Mouse (Mus musculus): ENCODE data around the gene Irx2.

Gene Irx2

DNA sequence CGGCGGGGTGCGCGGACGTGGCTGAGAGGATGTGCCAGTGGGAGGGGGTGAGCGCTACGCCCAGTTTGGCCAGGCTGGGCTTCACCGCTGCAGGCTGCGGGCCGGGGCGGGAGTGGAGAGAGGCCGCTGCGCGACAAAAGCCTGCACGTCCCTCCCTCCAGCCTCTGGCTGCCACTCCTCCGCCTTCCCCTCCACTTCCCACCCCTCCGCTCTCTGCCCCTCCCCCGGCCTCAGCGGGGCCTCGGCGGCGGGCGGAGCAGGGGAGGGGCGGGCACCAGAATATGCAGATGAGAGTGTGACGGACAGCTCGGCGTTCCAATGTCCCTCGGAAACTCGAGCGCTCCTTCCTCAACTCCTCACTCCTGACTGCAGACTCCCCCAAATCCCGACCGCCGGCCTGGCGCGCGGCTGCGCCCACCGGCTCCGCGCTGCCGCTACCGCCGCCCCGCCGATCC lies at the start of gene Irx2:
Gene Irx2, plus strand, starts transcription at position 359 of the 455 bp plus-strand sequence.
- DNase-seq (ENCODE audit: low spot score): no peak

DNA sequence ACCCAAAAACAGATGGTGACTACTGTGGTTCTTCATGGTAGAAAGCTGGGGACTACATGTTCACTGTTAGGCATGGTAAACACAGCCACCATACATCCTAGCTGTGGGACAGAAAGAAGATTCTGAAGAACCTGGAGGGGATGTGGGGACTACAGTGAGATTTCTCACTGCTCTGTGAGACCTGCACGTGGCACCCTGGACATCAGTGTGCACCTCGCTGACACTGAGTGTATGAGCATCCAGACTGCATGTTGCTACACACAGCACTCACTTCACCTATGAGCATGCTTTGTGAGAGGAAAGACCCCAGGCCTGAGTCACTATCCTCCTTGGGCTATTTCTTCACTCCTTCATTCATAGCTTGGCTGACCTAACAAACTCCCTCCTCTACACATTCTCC lies 47.3 kb upstream of the Irx2 start:
- DNase-seq (ENCODE audit: low spot score): no peak

DNA sequence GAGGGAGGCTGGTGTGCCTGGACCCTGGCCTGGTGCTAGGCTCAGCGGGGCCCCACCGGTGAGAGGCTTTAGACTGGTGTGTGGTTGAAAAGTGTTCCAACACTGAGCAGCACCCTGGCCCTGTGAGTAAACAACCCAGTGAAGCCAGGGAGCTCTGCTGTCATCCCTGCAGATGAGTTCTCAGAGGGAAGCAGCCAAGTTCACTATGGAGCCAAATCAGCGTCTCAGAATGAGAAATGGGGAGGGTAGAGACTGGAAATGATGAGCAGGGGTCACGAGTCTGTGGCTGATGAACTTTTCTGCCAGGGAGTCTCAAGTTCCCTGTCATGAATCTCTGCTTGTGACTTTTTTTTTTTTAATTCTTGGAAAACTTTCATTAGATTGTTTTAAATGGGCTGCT lies 36.1 kb upstream of the Irx2 start:
- no peak for DNase-seq (ENCODE audit: low spot score)

DNA sequence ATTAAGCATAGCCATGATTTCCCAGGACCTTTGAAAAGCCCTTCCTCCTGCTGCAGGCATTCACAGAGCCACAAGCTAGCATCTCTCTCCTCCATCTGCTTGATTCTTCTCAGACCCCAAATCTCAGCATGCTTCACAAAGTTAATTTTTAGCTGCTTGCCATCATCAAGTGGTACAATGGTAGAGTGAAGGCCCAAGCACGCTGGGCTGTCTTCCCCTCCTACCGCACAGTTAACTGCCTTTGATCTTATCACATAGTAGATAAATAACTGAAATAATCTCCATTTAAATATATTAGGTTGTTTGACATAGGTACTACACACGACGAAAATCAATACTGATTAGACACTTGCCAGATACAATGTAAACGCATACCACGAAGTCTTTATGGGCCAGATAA lies 35.3 kb upstream of the Irx2 start:
- DNase-seq (ENCODE audit: low spot score): no peak

DNA sequence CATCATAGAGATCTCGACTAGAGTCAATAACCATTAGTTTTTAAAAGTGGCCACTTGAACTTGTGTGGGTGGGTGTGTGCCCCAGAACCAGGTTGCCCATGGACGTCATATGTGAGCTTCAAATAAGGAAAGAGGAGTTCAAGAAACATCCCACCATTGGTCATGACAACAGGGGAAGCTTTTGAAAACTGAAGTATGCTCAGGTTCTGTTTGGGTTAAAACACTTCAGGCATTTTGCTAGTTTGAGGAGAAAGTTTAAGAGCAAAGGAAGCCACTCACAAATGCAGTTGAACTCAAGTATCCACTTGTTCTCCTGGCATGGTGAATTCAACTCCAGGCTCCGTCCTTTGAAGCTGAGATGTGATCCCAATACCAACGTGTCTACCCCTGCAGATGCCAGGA lies 34.9 kb upstream of the Irx2 start:
- DNase-seq (ENCODE audit: low spot score): no peak

DNA sequence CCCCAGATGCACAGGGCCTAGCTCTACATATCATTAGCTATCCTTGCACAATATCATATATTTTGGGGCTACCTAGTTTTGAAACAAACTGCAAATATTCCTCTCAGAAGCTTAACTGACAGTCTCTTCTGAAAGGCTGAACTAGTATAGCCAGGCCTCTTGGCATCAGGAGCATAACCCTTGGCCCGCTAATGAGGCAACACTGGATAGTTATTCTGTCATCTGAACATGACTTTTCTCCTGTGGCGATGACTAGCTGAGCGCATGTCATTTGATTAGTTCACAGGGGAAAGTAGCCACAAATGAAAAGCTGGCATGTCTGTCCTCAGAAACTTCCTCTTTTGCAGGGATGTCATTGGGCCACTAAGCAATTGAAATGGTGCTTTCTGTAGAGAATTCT lies 29.4 kb upstream of the Irx2 start:
- no peak for DNase-seq (ENCODE audit: low spot score)

DNA sequence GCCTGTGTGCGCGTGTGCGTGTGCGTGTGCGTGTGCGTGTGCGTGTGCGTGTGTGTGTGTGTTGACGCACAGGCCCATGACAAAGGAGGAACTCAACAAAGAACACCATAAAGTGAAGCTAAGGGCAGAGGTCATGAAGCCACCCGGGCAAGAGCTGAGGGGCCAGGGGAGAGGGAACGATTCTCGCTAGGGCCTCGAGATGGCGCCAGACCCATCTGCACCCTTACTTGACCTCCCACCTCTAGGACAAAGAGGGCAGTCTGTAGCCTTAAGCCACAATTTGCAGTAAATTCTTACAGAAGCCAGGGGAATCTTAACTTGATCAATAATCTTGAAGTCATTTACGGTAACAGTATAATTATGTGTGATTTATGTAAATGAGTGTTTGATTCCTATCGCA lies 19.9 kb upstream of the Irx2 start:
- DNase-seq (ENCODE audit: low spot score): no peak

DNA sequence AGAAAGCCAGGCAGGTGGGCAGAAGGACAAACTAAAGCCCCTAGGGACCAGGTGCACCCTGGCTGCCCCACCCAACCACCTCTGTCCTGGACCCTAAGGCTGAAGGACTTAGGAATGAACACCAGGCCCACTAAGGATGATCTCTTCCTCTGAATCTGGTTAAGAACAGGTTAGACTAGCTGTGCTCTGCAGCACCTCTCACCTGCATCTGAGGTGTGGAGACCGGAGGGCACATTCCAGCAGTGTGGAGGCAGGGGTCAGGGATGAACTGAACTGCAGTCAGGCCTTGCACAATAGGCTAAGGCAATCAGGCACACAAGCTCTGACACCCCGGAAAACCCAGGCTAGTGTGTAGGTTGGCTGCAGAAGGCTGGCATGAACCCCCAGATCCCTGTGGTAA lies 18.3 kb upstream of the Irx2 start:
- no peak for DNase-seq (ENCODE audit: low spot score)

DNA sequence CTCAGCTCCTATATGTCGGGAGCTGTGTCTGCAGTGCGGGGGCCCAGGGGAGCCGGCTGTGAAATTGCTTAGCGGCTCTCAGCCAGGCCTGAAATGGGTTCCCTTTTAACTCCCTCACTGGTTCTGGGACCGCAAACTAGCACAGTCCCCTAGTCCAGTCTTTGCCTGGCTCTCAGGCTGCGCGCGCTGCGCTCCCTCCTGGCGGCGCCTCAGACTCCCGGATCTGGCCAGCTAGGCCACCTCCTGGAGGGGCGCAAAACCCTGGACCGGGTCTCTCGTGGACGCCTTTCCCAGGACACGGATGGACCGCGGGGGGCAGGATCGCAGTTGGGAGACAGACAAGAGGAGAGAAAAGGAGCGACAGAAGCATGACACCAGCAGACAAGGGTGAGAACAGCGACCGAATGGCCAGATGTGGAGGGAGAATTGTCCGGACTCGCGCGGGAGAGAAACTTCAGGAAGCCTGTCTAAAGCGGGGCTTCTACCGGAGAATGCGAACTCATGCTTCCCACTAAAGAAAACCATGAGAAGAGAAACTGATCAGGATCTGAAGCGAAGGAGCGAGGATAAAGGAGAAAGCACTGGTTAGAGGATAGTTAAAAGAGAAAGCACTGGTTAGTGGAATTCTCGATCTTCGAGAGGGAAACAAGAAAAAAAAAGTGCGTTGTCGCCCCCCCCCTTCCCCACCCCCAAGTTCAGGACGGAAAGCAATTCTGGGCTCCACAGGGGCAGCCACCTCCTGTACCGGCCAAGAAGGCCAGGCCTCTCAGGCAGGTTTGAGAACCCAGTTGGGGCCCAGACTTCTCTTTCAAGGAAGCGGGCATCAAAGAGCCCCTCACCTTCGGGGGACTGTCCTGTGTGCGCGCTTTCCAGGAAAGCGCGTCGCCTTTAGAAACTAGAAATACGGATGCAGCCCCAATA lies 4.4 kb upstream of the Irx2 start:
- DNase-seq (ENCODE audit: low spot score): no peak

DNA sequence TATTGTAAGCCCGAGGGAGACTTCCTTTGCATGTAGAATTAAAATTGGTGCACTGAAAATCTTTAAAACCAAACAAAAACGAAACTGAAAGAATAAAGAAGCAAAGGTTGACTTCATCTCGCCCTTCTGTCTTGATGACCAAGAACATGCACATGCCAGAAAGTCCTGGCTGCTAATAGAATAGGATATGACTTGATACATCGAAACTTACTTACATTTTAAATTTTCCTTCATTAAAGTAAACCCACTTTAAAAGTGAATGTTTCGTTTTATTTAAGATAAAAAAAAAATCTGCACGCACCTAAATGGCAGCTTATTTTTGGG lies 3.8 kb upstream of the Irx2 start:
- DNase-seq (ENCODE audit: low spot score): no peak

DNA sequence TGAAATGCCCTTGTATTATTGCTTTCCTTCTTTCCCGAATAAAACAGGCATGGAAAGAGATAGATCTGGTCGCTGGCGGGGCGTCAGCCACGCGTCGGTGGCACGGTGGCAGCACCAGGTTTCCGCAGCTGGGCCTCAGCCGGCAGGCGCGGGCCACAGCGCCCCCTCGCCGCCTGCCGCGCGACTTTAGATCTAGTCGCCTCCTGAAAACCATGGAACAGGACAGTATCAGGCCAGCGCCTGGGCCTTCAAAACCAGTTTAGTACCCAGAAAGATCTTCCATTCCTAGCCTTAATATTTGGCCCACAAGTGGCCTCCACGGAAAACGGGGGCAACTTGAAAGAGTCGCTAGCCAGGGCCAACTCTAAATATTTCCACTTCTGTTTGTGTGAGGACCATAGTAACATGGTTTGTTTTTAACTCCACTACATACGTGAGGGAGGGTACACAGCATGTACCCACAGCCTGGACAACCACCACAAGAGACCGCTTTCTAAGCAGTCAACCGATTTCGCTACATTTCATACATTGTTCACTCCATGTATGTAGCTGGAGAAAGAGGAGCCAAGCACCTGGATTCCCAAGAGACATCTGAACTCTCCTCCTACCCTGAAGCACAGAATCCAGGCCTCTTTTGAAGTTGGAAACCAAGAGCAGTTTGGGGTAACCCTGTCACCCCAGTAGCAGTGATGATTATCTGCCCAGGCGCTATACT lies 3.2 kb upstream of the Irx2 start:
- DNase-seq (ENCODE audit: low spot score): no peak

DNA sequence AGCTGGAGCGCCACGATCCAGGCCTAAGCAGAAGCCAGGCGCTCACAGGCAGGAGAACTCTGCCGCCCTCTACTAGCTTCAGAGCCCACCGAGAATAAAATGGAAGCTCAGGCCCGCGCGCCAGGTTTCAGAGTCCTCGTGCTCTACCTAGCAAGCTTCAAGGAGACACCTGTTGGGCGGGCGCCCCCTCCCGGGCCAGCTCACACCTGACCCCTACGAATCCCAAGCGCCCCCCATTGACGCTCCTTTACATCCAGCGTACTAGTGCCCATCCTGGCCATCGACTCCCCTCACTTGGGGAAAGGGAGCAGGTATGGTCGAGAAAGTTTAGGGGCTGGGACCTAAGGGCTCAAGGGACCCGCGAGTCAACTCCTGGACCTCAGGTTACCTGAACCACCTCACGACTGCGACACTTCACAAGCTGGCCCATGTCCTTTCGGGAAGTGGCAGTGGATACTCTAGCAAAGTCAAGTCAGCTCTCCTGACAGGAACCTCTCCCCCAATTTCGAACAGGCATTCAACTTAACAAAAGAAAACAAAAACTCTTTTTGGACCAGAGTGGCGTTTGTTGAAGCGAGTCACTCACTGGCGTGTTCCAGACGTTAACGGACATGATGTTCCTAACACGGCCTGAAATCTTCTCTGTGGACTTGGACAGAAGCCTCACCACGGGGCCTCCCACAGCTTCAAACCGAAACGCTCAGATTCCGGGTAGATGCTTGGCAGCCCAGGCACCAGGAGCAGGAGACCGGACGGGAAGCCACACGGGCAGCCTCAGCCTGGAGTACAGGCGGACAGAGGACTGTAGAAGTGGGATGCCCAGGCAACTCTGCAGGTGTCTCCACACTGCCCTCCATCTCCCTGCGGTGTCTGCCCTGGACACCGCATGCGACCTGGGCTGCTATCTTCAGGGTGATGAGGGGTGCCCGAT lies 964 bp upstream of the Irx2 start:
- no peak for DNase-seq (ENCODE audit: low spot score)

DNA sequence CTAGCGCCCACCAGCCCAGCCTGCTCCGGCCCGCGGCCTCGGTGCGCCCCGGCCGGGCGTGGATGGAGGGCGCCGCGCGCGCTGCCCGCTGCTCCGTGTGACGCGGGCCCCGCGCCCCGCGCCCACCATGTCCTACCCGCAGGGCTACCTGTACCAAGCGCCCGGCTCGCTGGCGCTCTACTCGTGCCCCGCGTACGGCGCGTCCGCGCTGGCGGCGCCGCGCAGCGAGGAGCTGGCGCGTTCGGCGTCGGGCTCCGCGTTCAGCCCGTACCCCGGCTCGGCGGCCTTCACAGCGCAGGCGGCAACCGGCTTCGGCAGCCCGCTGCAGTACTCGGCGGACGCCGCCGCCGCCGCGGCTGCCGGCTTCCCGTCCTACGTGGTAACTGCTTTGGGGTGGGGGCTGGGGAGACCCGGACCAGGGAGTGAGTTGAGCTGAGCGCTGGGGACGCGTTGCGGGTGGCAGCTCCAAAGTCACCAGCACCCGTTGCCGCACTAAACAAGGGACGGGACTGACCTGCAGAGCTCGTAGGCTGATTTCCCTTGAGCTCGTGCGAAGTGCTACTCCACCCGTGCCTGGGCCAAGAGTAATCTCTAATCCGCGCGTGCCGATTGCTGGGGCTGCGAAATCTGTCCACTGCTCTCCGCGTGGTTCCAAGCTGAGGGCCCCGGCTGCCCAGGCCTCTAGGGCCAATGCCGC lies 463 bp downstream of the Irx2 start:
- no peak for DNase-seq (ENCODE audit: low spot score)

DNA sequence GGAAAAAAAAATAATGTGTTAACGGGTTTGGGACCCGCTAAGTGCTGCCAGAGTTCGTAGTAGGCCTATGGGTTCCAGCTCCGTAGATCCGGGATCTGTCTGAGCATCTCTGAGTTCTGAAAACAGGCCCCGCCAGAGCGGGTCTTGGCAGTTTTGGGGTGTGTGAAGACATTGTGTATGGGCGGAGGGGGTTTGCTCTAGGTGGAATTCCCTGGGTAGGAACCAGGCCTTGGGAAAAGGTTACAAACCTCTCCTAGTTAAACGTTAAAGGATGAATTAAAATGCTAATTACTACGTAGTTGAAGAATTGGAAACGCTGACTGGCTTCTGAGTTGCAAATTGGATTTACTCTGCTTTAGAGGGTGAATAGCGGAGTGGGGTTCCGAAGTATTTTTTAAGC lies 1.2 kb downstream of the Irx2 start:
- DNase-seq (ENCODE audit: low spot score): no peak

DNA sequence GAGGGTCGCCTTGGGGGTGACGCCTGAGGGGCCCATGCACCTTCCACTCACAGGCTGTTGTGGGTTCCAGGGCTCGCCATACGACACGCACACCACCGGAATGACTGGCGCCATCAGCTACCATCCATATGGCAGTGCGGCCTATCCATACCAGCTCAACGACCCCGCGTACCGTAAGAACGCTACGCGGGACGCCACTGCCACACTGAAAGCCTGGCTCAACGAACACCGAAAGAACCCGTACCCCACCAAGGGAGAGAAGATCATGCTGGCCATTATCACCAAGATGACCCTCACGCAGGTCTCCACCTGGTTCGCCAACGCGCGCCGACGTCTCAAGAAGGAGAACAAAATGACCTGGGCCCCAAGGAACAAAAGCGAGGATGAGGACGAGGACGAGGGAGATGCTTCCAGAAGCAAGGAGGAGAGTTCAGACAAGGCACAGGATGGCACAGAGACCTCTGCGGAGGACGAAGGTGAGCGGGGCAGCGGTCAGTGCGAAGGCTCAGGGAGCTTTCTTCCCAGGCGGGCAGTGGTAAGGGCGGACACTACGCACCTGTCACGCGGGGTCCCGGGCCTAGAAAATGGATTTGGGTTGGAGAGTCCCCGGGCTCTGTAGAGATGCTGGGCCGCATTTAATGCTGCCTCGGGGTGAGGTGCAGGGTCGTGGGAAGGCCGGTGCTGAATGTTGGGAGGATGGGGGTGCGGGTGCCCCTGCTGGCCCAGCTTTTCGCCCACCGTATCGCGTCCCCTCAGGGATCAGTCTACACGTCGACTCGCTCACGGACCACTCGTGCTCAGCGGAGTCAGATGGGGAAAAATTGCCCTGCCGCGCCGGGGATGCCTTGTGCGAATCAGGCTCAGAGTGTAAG lies 2.1 kb downstream of the Irx2 start:
- no peak for DNase-seq (ENCODE audit: low spot score)

DNA sequence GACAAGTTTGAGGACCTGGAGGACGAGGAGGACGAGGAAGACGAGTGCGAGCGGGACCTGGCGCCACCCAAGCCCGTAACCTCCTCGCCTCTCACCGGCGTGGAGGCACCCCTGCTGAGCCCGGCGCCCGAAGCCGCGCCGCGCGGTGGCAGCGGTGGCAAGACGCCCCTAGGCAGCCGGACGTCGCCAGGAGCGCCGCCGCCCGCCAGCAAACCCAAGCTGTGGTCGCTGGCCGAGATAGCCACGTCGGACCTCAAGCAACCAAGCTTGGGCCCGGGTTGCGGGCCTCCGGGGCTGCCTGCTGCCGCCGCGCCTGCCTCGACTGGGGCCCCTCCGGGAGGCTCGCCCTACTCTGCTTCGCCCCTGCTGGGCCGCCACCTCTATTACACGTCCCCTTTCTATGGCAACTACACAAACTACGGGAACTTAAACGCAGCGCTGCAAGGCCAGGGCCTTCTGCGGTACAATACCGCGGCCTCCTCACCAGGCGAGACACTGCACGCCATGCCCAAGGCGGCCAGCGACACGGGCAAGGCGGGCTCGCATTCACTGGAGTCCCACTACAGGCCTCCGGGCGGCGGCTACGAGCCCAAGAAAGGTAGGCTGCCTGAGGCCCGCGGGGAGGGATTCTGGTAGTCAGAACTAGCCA lies 2.9 kb downstream of the Irx2 start:
- no peak for DNase-seq (ENCODE audit: low spot score)

DNA sequence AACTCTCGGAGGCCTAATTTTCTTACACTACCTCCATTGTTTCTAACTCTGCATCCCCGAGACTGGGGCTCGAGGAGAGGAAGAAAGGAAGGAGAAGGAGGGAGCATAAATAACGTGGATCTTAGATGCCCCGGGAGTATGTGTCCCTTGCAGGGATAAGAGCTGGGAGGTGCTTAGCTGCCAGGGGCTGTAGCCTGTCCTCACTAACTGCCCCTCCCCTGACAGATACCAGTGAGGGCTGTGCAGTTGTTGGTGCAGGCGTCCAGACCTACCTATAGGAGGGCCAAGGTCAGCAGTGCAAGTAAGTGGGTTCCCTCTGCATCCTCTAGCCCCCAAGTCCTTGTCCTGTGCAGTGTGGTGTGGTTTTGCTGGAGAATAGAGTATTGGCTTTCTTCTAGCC lies 3.7 kb downstream of the Irx2 start:
- no peak for DNase-seq (ENCODE audit: low spot score)

DNA sequence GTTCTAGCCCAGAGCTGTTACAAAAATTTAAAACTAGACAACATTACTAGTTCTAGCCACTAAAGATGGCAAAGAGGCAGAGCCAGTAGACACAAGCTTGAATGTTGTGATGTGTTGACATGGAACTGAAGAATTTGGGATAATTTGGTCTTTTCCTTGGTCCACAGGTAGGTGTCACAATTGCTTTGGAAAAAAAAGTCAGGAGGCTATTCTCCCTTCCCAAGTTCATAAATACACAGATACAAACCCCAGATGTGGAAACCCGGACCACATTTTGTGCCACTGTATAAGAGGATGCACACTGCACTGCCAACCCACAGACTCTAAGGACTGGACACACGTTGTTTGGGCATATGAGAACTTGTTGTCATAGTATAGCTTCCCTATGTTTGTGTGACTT lies 4.5 kb downstream of the Irx2 start:
- no peak for DNase-seq (ENCODE audit: low spot score)

DNA sequence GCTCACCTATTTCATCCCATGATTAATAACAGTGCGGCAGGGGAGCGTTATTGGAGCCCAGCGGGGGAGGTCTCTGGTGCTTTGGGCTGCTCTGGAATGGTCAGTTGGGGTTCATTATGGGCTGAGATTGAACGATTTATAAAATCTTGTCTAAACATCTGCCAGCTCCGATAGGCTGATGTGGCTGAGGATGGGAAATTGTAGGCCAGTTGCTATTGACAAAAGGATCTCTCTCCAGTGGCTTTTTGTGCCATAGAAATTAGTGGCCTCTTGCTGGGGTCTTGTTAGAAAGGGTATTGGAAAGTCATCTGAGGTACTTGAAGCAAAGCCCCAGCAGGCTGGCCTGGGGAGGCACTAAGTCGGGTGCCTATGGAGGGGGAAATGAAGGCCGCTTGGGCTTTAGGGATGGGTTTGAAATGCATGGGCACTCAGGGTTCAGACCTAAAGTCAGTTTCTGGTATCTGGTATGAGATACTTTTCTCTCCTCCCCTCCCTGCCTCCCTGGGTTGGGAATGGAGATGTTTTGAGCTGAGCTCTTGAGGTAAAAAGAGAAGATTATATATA lies 6.2 kb downstream of the Irx2 start:
- DNase-seq (ENCODE audit: low spot score): no peak

DNA sequence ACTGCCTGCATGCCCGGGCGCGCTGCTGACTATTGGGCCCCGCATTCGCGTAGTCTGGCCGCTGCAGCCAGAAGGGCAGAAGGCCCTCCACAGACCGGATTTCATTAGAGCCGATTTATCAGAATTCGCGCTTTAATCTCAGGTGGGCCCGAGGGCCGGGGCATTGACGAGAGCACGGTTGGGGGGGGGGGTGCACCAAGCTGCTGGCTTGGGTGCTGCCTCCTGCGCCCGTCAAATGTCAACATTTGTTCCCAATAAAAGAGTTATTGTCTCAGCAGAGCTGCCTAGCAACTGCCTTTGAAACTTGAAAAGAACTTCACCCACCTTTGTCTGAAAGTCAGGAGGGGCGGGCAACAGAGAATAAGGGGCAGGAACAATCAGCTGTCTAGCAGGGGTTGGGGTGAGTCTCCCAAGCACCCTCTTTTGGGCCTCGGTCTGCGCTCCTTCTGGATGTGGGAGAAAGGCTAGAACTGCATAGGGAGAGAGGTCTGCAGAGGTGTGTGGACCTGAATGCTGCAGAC lies 7.8 kb downstream of the Irx2 start:
- no peak for DNase-seq (ENCODE audit: low spot score)
